Mouse (Mus musculus) heart, postnatal 0 days (tissue): ENCODE results near the gene Padi2.

Experiments
- CTCF ChIP-seq: IDR thresholded peaks from 2 replicates; pipeline ENCODE4 v1.5.1; 2016; ENCODE audit warnings: antibody characterized with exemption, control low read depth, low read depth
- EP300 ChIP-seq: IDR thresholded peaks from 2 replicates; pipeline ENCODE4 v1.6.1; 2016; ENCODE audit warnings: antibody characterized with exemption, low read depth

DNA sequence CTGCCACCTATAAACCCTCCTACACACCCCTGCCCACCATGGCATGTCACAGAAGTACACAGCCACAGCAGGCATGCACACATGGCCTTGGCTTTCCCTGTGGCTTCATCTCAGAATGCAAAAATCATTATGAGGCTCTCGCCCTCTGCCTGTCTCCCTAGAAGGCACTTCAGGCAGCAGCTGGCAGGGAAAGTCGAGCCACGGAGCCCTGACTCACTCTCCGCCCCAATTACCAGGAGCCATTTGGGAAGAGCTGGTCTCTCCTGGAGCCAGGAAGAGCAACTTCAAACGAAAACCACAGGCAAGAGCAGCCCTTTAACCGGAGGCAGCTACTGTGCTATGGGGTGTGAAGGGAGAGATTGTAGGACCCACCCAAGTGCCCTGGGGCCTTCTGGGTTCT, 29.5 kb upstream of the Padi2 start:
- TF ChIP-seq CTCF = no peak
- TF ChIP-seq EP300 = no peak
